Mouse (Mus musculus): ENCODE measurements at regions not wholly inside any gene's neighbourhood (a gene's known extent, or its start where the extent isn't known, plus 50 kb on each side); places are given as distances from the start of the nearest gene placed in this dataset.

DNA sequence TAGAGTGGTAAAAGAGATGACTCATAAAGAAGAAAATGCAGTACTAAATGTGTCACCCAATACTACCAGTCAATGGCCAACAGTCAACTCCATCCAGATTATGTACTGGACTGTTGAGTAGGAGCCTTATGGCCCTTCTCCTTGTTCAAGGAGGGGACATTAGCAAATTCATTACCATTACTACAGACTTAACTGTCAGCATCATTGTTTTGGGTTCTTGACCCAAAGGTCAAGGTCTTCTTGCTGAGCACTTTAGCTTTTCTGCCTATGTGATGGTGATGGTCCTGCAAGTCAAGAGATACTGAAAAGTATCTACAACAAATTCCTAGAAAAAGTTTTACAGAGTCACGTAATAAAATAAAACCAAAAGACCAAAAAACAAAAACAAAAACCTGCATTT is 1251.4 kb downstream of the Gm37988 start:
- no peak overlapping the region for H3K4me3 ChIP-seq (ENCODE audit: low read depth, low read length)
- 84% methylated on average over 1 of the region's 1 CpGs for WGBS
- ATAC-seq, result no peak
- TF ChIP-seq CTCF (IDR thresholded peaks at IDR 0.05; ENCODE audit: low read depth), result no peak
- H3K4me2 ChIP-seq (replicated peaks; ENCODE audit: low read depth), result no peak overlapping the region
- no peaks in the 10 kb centered on the region for H3K36me3 ChIP-seq (ENCODE audit: control insufficient read depth, insufficient read depth)
- H3K27me3 ChIP-seq (replicated peaks; ENCODE audit: control insufficient read depth, insufficient read depth, low read length), result no peaks in the 10 kb centered on the region
- H3K9ac ChIP-seq (ENCODE audit: low read depth, low read length), result no peak overlapping the region
- no peak overlapping the region for H3K27ac ChIP-seq (ENCODE audit: low read depth, low read length)
- H3K4me1 ChIP-seq (replicated peaks; ENCODE audit: control insufficient read depth, insufficient read depth, low read length), result no peaks in the 10 kb centered on the region
- no peaks in the 10 kb centered on the region for H3K9me3 ChIP-seq (ENCODE audit: control insufficient read depth)

- Histone ChIP-seq H3K9me3 (ENCODE audit: control insufficient read depth) (no peaks in the 10 kb centered on the region), H3K27ac (ENCODE audit: low read depth, low read length) (no peak overlapping the region), H3K27me3 (replicated peaks; ENCODE audit: control insufficient read depth, insufficient read depth, low read length) (no peaks in the 10 kb centered on the region), H3K4me1 (replicated peaks; ENCODE audit: control insufficient read depth, insufficient read depth, low read length) (no peaks in the 10 kb centered on the region), H3K36me3 (ENCODE audit: control insufficient read depth, insufficient read depth) (no peaks in the 10 kb centered on the region), H3K4me3 (ENCODE audit: low read depth, low read length) (no peak overlapping the region), H3K4me2 (replicated peaks; ENCODE audit: low read depth) (no peak overlapping the region), H3K9ac (ENCODE audit: low read depth, low read length) (no peak overlapping the region)
- 28% methylated on average over 4 of the region's 4 CpGs for WGBS
- ATAC-seq, result no peak
- no peak for TF ChIP-seq CTCF (IDR thresholded peaks at IDR 0.05; ENCODE audit: low read depth)
Measured at GRCm38 (mm10) chr1:6076543-6076942, 1268.9 kb downstream of the Gm37988 start.

DNA sequence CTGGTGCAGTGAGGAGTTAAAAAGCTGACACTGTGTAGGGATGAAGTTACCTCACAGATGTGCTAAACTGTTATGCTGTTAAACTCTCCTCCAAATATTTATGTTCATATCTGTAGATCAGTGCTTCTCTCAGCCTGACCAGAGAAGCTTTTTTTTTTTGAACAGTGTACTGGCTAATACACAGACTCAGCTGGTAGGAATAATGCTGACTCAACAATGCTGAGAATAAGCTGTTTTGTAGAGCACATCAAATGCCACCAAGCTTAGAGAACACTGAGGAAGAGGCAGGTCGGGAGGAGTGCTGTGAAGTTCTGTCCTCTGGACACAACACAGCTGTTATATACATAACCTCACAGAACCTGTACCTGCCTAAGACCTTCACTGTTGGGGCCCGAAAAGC is 1274.2 kb downstream of the Gm37988 start:
- TF ChIP-seq CTCF (IDR thresholded peaks at IDR 0.05; ENCODE audit: low read depth), result no peak
- WGBS, result 64% methylated on average over 2 of the region's 2 CpGs

GRCm38 (mm10) chr1:6094162-6094934 is 1286.7 kb downstream of the Gm37988 start:
- Histone ChIP-seq H3K36me3 (ENCODE audit: control insufficient read depth, insufficient read depth) (no peaks in the 10 kb centered on the region), H3K4me3 (ENCODE audit: low read depth, low read length) (no peak overlapping the region), H3K4me1 (replicated peaks; ENCODE audit: control insufficient read depth, insufficient read depth, low read length) (no peaks in the 10 kb centered on the region), H3K27me3 (replicated peaks; ENCODE audit: control insufficient read depth, insufficient read depth, low read length) (no peaks in the 10 kb centered on the region), H3K9me3 (ENCODE audit: control insufficient read depth) (no peaks in the 10 kb centered on the region), H3K4me2 (replicated peaks; ENCODE audit: low read depth) (no peak overlapping the region), H3K9ac (ENCODE audit: low read depth, low read length) (no peak overlapping the region), H3K27ac (ENCODE audit: low read depth, low read length) (no peak overlapping the region)
- ATAC-seq, result no peak
- WGBS, result 74% methylated on average over 3 of the region's 3 CpGs
- no peak for TF ChIP-seq CTCF (IDR thresholded peaks at IDR 0.05; ENCODE audit: low read depth)

More for the DNA sequence above, 1274.2 kb downstream of the Gm37988 start:
- H3K9ac ChIP-seq (ENCODE audit: low read depth, low read length), result no peak overlapping the region
- H3K27me3 ChIP-seq (replicated peaks; ENCODE audit: control insufficient read depth, insufficient read depth, low read length), result no peaks in the 10 kb centered on the region
- H3K9me3 ChIP-seq (ENCODE audit: control insufficient read depth), result no peaks in the 10 kb centered on the region
- no peak for ATAC-seq
- H3K4me2 ChIP-seq (replicated peaks; ENCODE audit: low read depth), result no peak overlapping the region
- no peaks in the 10 kb centered on the region for H3K4me1 ChIP-seq (replicated peaks; ENCODE audit: control insufficient read depth, insufficient read depth, low read length)
- no peak overlapping the region for H3K4me3 ChIP-seq (ENCODE audit: low read depth, low read length)
- H3K27ac ChIP-seq (ENCODE audit: low read depth, low read length), result no peak overlapping the region
- H3K36me3 ChIP-seq (ENCODE audit: control insufficient read depth, insufficient read depth), result no peaks in the 10 kb centered on the region

DNA sequence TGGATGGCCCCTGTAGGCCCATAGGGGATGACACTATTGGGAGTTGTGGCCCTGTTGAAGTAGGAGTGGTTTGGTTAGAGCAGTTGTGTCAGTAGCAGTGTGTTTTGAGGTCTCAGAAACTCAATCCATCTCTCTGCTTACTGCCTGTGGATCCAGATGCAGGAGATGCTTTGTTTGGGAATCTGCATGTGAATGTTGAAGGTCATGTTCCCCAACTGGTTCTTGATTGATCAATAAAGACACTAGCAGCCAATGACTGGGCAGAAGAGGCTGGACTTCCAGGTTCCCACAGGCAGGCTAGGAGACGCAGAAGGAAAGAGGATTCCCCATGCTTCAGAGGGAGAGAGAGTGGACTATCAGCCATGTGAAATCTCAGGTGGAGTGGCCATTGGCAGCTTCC is 1309.9 kb downstream of the Gm37988 start:
- 45% methylated on average over 1 of the region's 1 CpGs for WGBS
- no peak overlapping the region for H3K27ac ChIP-seq (ENCODE audit: low read depth, low read length)
- no peak overlapping the region for H3K9ac ChIP-seq (ENCODE audit: low read depth, low read length)
- no peak overlapping the region for H3K4me2 ChIP-seq (replicated peaks; ENCODE audit: low read depth)
- no peaks in the 10 kb centered on the region for H3K4me1 ChIP-seq (replicated peaks; ENCODE audit: control insufficient read depth, insufficient read depth, low read length)
- no peak for TF ChIP-seq CTCF (IDR thresholded peaks at IDR 0.05; ENCODE audit: low read depth)
- H3K4me3 ChIP-seq (ENCODE audit: low read depth, low read length), result no peak overlapping the region
- no peaks in the 10 kb centered on the region for H3K27me3 ChIP-seq (replicated peaks; ENCODE audit: control insufficient read depth, insufficient read depth, low read length)
- no peaks in the 10 kb centered on the region for H3K36me3 ChIP-seq (ENCODE audit: control insufficient read depth, insufficient read depth)
- no peak for ATAC-seq
- H3K9me3 ChIP-seq (ENCODE audit: control insufficient read depth), result no peaks in the 10 kb centered on the region

- no peaks in the 10 kb centered on the region for H3K36me3 ChIP-seq (ENCODE audit: control insufficient read depth, insufficient read depth)
Measured at GRCm38 (mm10) chr1:6135066-6135465, 1327.4 kb downstream of the Gm37988 start.

More at GRCm38 (mm10) chr1:6135066-6135465, 1327.4 kb downstream of the Gm37988 start:
- H3K27ac ChIP-seq (ENCODE audit: low read depth, low read length), result no peak overlapping the region
- no peak overlapping the region for H3K4me2 ChIP-seq (replicated peaks; ENCODE audit: low read depth)
- no peak overlapping the region for H3K4me3 ChIP-seq (ENCODE audit: low read depth, low read length)
- H3K9me3 ChIP-seq (ENCODE audit: control insufficient read depth), result no peaks in the 10 kb centered on the region
- WGBS, result 22% methylated on average over 3 of the region's 3 CpGs
- TF ChIP-seq CTCF (IDR thresholded peaks at IDR 0.05; ENCODE audit: low read depth), result peak; percentile 71
- no peaks in the 10 kb centered on the region for H3K4me1 ChIP-seq (replicated peaks; ENCODE audit: control insufficient read depth, insufficient read depth, low read length)
- no peak for ATAC-seq
- no peaks in the 10 kb centered on the region for H3K27me3 ChIP-seq (replicated peaks; ENCODE audit: control insufficient read depth, insufficient read depth, low read length)
- no peak overlapping the region for H3K9ac ChIP-seq (ENCODE audit: low read depth, low read length)

Data from intestine, postnatal 0 days (tissue).